Mouse (Mus musculus) heart, postnatal 0 days (tissue): ENCODE measurements at regions not wholly inside any gene's neighbourhood (a gene's known extent, or its start where the extent isn't known, plus 50 kb on each side); places are given as distances from the start of the nearest gene placed in this dataset.

Experiments used
- CTCF ChIP-seq: IDR thresholded peaks from 2 replicates; pipeline ENCODE4 v1.5.1; 2016; ENCODE audit warnings: antibody characterized with exemption, control low read depth, low read depth
- EP300 ChIP-seq: IDR thresholded peaks from 2 replicates; pipeline ENCODE4 v1.6.1; 2016; ENCODE audit warnings: antibody characterized with exemption, low read depth

GRCm38 (mm10) chr6:98846001-98846695, 503.6 kb upstream of the Gm765 start:
- TF ChIP-seq CTCF (no peak), EP300 (no peak)
